Mouse (Mus musculus): ENCODE results near the gene Olfr491. TPM values are rescaled to one million over a fixed set of nuclear protein-coding genes. Genes with fewer than 3 reads are reported as not detected.

The Olfr491 gene
- not detected in 2 replicates for polyA plus RNA-seq (2012; ENCODE audit: low replicate concordance)

DNA sequence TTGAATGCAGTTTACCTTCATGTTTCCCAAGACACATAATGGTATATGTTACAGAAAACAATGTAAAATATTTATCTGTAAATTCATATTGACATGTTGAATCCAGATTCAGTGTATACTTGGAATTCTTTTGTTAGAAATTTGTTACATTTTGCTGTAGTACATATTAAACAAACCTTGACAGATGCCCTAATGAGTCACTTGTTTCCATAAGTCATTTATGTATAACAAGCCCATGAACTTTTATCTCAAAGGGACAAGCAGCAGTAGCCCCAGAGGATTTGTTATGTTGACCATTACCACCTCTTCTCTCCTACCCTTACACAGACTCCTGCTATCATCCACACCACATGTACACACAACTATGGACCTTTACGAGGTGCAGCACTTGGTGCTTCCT, at the start of gene Olfr491:
Olfr491 (plus strand) TSS at position 301 of the 400 bp plus-strand sequence.

DNA sequence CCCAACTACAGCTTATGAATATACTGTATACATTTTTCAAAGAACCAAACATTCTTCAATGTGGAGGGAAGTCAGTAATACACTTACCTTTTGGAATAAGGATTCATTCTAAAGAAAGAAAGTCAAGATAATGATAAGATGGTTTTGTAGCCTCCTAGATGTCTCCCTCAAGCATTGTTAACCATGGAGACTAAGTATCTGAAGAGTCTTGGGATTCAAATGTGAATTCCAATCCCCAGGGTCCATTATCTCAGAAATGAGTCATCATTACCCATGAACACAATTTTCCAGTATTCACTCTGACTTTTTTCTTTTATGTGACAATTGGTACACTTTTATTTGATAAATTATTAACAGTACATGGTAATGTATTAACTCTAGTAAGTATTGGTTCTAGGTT, 24.4 kb upstream of the Olfr491 start, which contains the start of gene Olfr490:
Olfr490 (minus strand) TSS at position 101 of the 400 bp plus-strand sequence.

DNA sequence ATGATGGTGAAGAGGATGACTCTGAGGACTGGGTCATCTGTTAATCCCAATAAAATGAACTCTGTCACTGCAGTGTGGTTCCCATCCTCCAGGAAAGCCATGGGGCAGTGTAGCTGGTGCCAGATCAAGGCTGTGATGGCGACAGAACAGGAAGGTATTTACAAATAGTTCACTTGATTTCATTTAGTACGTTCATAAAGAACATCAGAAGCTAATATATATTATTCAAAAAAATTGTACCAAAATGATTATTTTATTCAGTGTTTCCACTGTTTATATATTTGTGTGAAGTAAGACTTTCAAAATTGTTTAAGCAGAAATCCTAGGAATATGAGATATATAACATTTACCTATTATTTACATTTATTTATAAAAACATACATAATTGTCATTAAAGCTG, 10.3 kb downstream of the Olfr491 start, which contains the start of gene Olfr492:
Olfr492 (minus strand) TSS at position 101 of the 400 bp plus-strand sequence.

DNA sequence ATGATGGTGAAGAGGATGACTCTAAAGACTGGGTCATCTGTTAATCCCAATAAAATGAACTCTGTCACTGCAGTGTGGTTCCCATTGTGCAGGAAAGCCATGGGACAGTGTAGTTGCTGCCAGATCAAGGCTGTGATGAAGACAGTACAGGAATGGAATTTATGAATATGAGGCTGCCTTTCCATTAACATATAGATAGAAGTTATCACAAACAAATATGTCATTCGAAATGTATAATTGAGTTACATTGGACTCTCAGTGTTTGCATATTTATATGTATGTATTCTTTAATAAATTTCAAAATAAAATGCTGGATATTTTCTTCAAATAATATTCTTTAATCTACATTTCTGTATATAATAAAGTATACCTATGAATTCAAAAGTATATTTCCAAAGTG, 33.6 kb downstream of the Olfr491 start, which contains the start of gene Olfr493:
Olfr493 (minus strand) TSS at position 101 of the 400 bp plus-strand sequence.

DNA sequence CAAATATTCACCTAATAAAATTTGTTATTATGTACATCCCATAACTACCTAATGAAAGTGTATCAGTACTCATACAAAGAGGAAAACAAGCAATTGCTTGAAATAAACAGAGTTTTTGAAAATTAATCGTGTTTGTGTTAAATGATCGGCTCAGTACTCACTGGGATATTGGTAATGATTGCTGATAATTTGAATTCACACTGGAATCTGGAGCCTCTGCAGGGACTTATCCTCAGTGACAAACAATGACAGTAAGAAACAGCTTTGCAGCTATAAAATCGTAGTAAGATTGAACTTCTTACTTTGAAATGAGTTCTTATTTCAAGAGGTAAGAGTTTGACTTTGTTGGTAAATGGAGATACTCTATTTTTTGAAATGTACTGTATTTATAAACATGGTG, 51.8 kb downstream of the Olfr491 start, which contains the start of gene Olfr494:
Olfr494 (plus strand) TSS at position 301 of the 400 bp plus-strand sequence.

Other genes with a start within 250 kb of the Olfr491 start
- not detected in 2 replicates for gene Olfr480, start 246.1 kb upstream of the Olfr491 start, polyA plus RNA-seq (2012; ENCODE audit: low replicate concordance)
- gene Olfr481, start 233.6 kb upstream of the Olfr491 start, polyA plus RNA-seq (2012; ENCODE audit: low replicate concordance) = 0.03 TPM in 1 of 2 replicates, not detected in the other
- not detected in 2 replicates for gene Olfr482, start 215.9 kb upstream of the Olfr491 start, polyA plus RNA-seq (2012; ENCODE audit: low replicate concordance)
- not detected in 2 replicates for gene Olfr483, start 212.6 kb upstream of the Olfr491 start, polyA plus RNA-seq (2012; ENCODE audit: low replicate concordance)
- gene Olfr484, start 186.0 kb upstream of the Olfr491 start, polyA plus RNA-seq (2012; ENCODE audit: low replicate concordance) = not detected in 2 replicates
- gene Olfr485, start 153.6 kb upstream of the Olfr491 start, polyA plus RNA-seq (2012; ENCODE audit: low replicate concordance) = not detected in 2 replicates
- gene Olfr486, start 140.7 kb upstream of the Olfr491 start, polyA plus RNA-seq (2012; ENCODE audit: low replicate concordance) = not detected in 2 replicates
- not detected in 2 replicates for gene Olfr487, start 98.8 kb upstream of the Olfr491 start, polyA plus RNA-seq (2012; ENCODE audit: low replicate concordance)
- gene Olfr488, start 55.1 kb upstream of the Olfr491 start, polyA plus RNA-seq (2012; ENCODE audit: low replicate concordance) = 0.08 TPM in 1 of 2 replicates, not detected in the other
- gene Olfr490, start 24.5 kb upstream of the Olfr491 start, polyA plus RNA-seq (2012; ENCODE audit: low replicate concordance) = not detected in 2 replicates
- gene Olfr492, start 10.2 kb downstream of the Olfr491 start, polyA plus RNA-seq (2012; ENCODE audit: low replicate concordance) = not detected in 2 replicates
- gene Olfr493, start 33.5 kb downstream of the Olfr491 start, polyA plus RNA-seq (2012; ENCODE audit: low replicate concordance) = not detected in 2 replicates
- not detected in 2 replicates for gene Olfr494, start 51.9 kb downstream of the Olfr491 start, polyA plus RNA-seq (2012; ENCODE audit: low replicate concordance)
- not detected in 2 replicates for gene Olfr495, start 79.7 kb downstream of the Olfr491 start, polyA plus RNA-seq (2012; ENCODE audit: low replicate concordance)
- not detected in 2 replicates for gene Olfr497, start 107.0 kb downstream of the Olfr491 start, polyA plus RNA-seq (2012; ENCODE audit: low replicate concordance)
- gene Olfr498, start 151.9 kb downstream of the Olfr491 start, polyA plus RNA-seq (2012; ENCODE audit: low replicate concordance) = not detected in 2 replicates
- not detected in 2 replicates for gene Olfr502, start 211.6 kb downstream of the Olfr491 start, polyA plus RNA-seq (2012; ENCODE audit: low replicate concordance)
- not detected in 2 replicates for gene Olfr503, start 231.1 kb downstream of the Olfr491 start, polyA plus RNA-seq (2012; ENCODE audit: low replicate concordance)

All from leukemia stem cell, adult 10-12 weeks (primary cell).